Mouse (Mus musculus) thymus, adult 2 months (tissue): ENCODE measurements at regions not wholly inside any gene's neighbourhood (a gene's known extent, or its start where the extent isn't known, plus 50 kb on each side); places are given as distances from the start of the nearest gene placed in this dataset.

Experiments
- CTCF ChIP-seq: fragments of 200-500 bp; IDR thresholded peaks from 2 replicates; pipeline ENCODE4 v1.5.1; 2012; ENCODE audit warnings: mild to moderate bottlenecking, control low read depth, low read length, moderate library complexity, borderline replicate concordance; ENCODE audit not compliant: control insufficient read depth, poor library complexity, insufficient read depth; ENCODE audit errors: extremely low read depth
- POLR2A ChIP-seq: fragments of 200-500 bp; IDR thresholded peaks from 2 replicates; pipeline ENCODE4 v1.6.1; 2012; ENCODE audit warnings: mild to moderate bottlenecking, low read length, control low read depth, moderate library complexity; ENCODE audit not compliant: control insufficient read depth, poor library complexity, insufficient read depth; ENCODE audit errors: extremely low read depth

- no peak for TF ChIP-seq POLR2A
- no peak for TF ChIP-seq CTCF
Observed at GRCm38 (mm10) chr11:20936996-20937395, 106.1 kb upstream of the Lgalsl start.
